Mouse (Mus musculus): ENCODE data around the gene Sema4a.

GRCm38 (mm10) chr3:88395288-88395687, 65.7 kb downstream of the Sema4a start:
- no peak for TF ChIP-seq CTCF (IDR thresholded peaks at IDR 0.05; ENCODE audit: extremely low read depth, insufficient read depth, low read length)
- no peak for TF ChIP-seq POLR2A (IDR thresholded peaks at IDR 0.05; ENCODE audit: extremely low read depth, insufficient read depth, low read length)
